35 mouse cellular contexts compared by ENCODE assay signal in genomic region chr9:7387947-7388346, GRCm38 (mm10). TPM values are rescaled to one million over a fixed set of nuclear protein-coding genes. Genes with fewer than 3 reads are reported as not detected.
"Had no signal": no experiment of that assay in that cellular context is flagged by ENCODE, and none has a peak within 500 bp of the region (broad histone marks: within the 10 kb centered on the region; RNA-seq: fewer than 3 reads in every experiment).

Mmp1b (minus strand) TSS chr9:7388047.

- H3K27ac ChIP-seq: embryonic facial prominence, embryonic 10.5 days; embryonic facial prominence, embryonic 12.5 days; embryonic facial prominence, embryonic 13.5 days; embryonic facial prominence, embryonic 15.5 days; forebrain, embryonic 10.5 days; forebrain, embryonic 12.5 days; forebrain, embryonic 13.5 days; forebrain, embryonic 15.5 days; gastrocnemius, adult 2 months; heart, adult 2 months; heart, embryonic 10.5 days had no signal

- H3K4me3 ChIP-seq: embryonic facial prominence, embryonic 10.5 days; embryonic facial prominence, embryonic 12.5 days; embryonic facial prominence, embryonic 13.5 days; embryonic facial prominence, embryonic 15.5 days; erythroblast, embryonic 14.5 days; forebrain, embryonic 10.5 days; forebrain, embryonic 12.5 days; forebrain, embryonic 13.5 days; forebrain, embryonic 15.5 days; gastrocnemius, adult 2 months; heart, adult 2 months; heart, embryonic 10.5 days; heart, embryonic 12.5 days had no signal

- H3K4me1 ChIP-seq: embryonic facial prominence, embryonic 10.5 days; embryonic facial prominence, embryonic 12.5 days; embryonic facial prominence, embryonic 13.5 days; embryonic facial prominence, embryonic 15.5 days; forebrain, embryonic 10.5 days; forebrain, embryonic 12.5 days; forebrain, embryonic 13.5 days; forebrain, embryonic 15.5 days; heart, embryonic 10.5 days; heart, embryonic 12.5 days had no signal

- H3K27me3 ChIP-seq: embryonic facial prominence, embryonic 12.5 days; embryonic facial prominence, embryonic 13.5 days; embryonic facial prominence, embryonic 15.5 days; forebrain, embryonic 12.5 days; forebrain, embryonic 13.5 days; forebrain, embryonic 15.5 days; heart, embryonic 12.5 days had no signal

- ATAC-seq: forebrain, embryonic 13.5 days; forebrain, embryonic 14.5 days; forebrain, embryonic 15.5 days; forebrain, embryonic 16.5 days; forebrain, postnatal 0 days had no signal

- DNase-seq: cerebellum, adult 8-10 months; cerebellum, adult 9-10 months; cerebellum, adult 9-11 months; cerebellum, postnatal 10 days; cerebellum, postnatal 14 days; cerebellum, postnatal 25 days; embryo, embryonic 11 days; forebrain, postnatal 0 days; gastrocnemius, adult 2 months; gastrocnemius, postnatal 10 days; gastrocnemius, postnatal 14 days; gastrocnemius, postnatal 25 days; gastrocnemius, postnatal 36 days; heart, adult 11 months; heart, adult 18-20 months; heart, adult 2 months had no signal

RNA-seq across cellular contexts. Expression of gene Mmp1b, which starts in this region (rescaled TPM):
- polyA plus RNA-seq: cortical plate, adult 2 months; embryonic facial prominence, embryonic 10.5 days; embryonic facial prominence, embryonic 11.5 days; embryonic facial prominence, embryonic 12.5 days; embryonic facial prominence, embryonic 13.5 days; embryonic facial prominence, embryonic 14.5 days; embryonic facial prominence, embryonic 15.5 days; erythroblast, embryonic 14.5 days; forebrain, embryonic 10.5 days; forebrain, embryonic 11.5 days; forebrain, embryonic 12.5 days; forebrain, embryonic 13.5 days; forebrain, embryonic 14.5 days; forebrain, embryonic 15.5 days; forebrain, embryonic 16.5 days; forebrain, postnatal 0 days; frontal cortex, adult 2 months; heart, adult 2 months; heart, embryonic 10.5 days; heart, embryonic 11.5 days; heart, embryonic 12.5 days had no signal
